Mouse (Mus musculus): ENCODE results near the gene Mdn1.

Mdn1 gene

DNA sequence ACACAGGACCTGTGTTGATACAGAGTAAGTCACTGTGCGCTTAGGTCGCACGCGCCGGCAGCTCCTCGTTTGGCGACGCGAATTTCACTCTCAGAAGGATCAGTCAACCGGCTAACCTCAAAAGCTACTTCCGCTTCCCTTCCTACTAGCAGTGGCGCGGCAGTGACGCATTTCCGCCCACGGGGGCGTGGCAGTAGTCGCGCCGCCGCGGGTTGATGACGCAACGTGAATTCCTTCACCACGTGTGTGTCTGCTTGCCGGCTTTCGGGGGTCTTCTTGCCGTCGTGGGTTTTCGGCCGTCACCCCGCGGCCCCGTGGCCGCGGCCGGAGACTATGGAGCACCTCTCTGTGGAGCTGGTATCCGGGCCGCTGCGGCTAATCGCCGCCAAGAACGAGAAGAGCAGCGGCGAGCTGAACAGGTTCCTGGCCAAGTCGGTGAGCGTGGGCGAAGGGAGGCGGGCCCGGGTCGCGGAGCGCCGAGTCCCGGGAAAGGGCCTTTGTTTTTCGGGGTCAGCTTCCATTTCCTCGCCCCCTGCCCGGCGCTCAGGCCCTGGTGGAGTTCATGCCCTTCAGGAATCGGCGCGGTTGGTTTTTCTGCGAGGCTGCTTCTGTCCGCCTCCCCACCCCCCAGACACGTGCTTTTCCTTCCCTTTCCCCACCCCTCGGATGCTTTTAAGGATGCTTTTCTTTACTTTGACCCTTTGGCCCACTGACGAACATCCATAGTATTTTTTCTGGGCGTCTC is at the start of gene Mdn1:
Gene Mdn1 (plus strand): TSS at position 202 of the 745 bp plus-strand sequence.
- DNase-seq (ENCODE audit: extremely low spot score, low read depth, low spot score): peak; percentile 83

DNA sequence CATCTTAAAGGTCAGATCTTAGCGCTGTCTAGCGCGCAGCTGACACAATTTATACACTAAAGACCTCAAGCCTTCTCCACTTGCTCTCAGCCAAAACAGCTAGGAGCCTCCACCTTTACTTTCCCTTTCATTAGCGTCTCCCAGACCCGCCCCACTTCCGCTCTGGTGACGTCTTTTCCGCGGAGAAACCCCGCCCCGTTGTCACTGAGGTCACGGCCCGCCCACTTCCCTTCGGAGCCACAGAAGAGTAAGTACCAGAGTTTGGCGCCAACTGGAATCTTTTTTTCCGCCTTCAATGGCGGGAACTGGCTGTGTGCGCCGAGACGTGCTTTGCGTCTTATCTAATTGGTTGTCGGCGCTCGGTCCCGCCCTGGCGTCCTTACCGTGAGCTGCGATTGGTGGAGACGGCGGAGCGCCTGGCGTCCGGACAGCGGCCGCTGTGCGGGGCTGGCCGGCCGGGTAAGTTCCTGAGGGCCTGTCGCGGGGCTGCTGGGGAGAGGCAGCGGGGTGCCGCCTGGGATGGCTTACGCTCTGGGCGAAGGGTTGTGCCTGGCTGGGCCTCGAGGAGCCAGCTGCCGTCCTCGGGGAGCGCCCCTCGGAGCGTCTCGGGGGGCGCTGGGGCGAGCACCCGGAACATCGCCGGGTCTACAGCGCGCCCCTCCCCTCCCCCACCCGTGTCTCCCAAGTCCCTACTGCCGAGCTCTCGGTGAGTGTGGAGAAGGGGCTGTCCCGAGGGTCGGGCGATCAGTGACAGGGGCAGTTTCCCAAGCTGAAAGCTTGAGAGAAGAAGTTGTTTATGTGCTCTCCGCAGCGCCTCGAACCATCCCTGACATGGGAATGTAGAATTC is 41.7 kb upstream of the Mdn1 start, which contains the start of gene Casp8ap2:
Gene Casp8ap2 (plus strand): TSS at position 418 of the 848 bp plus-strand sequence.
- DNase-seq (ENCODE audit: extremely low spot score, low read depth, low spot score): peak; percentile 94

DNA sequence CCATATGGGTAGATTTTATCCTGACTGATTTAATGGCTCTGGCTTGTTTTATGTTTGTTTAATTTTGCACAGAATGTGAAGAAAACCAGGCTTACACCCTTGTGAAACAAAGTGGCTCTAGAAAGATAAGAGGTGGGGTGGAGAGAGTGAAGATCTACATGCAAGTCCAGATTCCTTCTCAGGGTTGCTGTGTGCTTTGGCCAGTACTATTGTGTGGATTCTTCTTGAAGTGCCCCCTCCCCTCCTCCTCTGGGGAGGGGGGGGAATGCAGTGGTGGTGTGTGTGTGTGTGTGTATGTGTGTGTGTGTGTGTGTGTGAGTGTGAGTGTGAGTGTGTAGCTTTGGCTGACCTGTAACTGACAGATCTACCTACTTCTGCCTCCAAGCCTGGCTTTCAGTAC is 35.3 kb upstream of the Mdn1 start:
- no peak for DNase-seq (ENCODE audit: extremely low spot score, low read depth, low spot score)

DNA sequence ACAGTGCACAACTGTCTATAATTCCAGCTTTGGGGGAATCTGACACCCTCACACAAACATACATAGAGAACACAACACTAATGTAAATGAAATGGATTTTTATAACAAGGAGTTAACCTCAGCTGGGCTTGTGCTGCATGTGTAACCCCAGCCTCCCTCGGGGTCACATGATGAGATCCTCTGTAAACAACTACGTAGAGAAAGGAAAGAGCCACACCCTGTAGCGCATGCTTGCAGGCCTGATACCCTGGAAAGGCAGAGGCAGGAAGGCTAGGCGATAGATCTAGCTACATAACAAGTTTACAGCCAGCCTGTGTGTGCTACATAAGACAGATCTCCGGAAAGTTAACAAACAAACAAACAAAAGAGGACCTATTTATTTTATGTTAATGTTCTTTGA is 5.2 kb upstream of the Mdn1 start:
- DNase-seq (ENCODE audit: extremely low spot score, low read depth, low spot score): no peak

DNA sequence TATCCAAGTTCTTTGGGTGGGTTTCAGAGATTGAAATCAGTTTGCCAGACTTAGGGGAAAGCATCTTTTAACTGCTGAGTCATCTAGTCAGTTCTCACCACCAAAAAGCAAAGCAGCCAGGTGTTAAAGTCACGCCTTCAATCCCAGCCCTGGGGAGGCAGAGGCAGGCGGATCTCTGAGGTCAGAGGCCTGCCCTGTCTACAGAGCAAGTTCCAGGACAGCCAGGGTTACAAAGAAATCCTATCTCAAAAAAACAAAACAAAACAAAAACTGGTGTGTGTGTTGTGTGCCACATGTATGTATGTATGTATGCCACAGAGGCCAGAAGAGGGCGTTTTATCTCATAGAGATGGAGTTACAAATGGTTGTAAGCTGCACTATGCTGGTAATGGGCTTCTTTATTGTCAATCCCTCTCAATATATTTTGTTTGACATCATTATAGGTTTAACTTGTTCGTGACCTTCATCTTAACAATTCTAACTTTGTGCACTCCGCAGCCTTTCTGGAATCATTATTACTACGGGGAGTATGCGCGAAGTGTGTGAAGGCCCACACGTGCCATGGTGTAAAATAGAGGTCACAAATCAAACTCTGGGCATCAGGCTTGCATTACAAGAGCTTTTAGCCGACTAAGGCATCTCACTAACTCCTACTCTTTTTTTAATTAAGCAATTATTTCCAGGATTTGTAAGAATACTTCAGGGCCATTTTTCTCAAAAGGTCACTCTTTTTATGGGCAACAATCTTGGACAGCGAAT is 594 bp upstream of the Mdn1 start:
- no peak for DNase-seq (ENCODE audit: extremely low spot score, low read depth, low spot score)

DNA sequence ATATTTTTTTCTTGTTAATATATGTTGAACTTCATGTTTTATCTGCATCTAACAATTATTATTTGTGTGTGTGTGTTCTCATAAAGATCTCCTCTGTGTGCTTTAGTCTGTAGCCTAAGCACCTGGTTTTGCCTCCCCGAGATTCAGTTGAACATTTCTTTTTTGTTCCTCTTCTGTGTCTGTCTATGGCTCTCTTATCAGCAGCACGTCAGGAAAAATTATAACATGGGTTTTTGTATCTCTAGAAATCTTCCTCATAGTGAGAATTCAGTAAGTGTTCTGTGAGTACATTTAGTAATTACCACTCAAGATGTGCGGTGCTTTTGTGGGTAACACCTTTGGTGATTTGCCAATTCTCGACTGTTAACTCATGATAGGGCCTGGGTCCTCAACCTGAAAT is 8.9 kb downstream of the Mdn1 start:
- no peak for DNase-seq (ENCODE audit: extremely low spot score, low read depth, low spot score)

DNA sequence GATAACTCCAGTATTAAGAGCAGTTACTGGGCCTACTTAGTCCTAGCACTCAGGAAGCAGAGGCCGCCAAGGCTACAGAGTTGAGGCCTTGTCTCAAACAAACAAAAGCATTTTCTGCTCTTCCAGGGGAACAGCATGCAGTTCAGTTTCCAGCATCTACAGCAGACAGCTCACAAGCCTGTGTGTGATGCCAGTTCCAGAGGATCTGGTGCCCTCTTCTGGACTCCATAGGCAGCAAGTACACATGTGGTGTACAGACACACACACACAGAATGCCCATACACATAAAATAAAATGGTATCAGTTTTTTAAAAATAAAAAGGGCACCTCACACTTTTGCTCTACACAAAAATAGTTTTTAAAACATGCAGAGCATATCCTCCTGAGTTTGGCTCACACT is 11.4 kb downstream of the Mdn1 start:
- DNase-seq (ENCODE audit: extremely low spot score, low read depth, low spot score): no peak

DNA sequence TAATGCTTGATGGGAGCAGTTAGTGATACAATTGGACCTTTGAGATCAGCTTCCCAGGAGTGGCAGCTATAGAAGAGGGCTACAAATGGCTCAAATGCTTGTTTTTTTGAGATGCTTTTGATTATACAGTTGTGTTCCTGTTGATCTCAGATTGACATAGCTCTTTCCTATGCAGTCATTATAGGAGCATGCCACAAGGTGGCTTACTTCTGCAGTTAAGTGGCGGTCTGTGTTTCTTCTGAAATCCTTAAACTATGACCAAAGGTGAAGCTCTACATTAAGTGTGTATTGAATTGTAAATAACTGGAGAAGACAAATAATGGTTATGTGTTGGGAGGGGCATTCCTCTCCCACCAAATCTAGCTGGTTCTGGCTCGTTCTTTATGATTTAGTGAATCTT is 12.9 kb downstream of the Mdn1 start:
- no peak for DNase-seq (ENCODE audit: extremely low spot score, low read depth, low spot score)

DNA sequence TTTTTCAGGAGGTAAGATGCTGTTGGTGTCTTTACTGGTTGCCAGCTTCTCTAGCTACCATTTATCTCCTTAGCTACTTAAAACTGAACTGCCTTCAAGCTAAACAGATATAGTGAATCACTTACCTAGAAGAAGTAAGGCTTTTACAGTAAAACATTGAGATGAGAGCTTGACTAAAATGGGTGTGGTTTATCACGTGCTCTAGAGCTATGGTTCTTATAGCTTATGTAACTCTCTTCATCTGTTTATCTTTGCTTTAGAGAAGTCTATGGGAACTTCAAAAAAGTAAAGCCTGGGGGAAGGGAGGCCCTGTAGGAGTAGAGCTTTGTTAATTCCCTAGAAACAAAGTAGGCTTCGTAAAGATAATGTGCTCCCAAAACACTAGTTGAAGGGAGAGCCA is 17.1 kb downstream of the Mdn1 start:
- DNase-seq (ENCODE audit: extremely low spot score, low read depth, low spot score): no peak

DNA sequence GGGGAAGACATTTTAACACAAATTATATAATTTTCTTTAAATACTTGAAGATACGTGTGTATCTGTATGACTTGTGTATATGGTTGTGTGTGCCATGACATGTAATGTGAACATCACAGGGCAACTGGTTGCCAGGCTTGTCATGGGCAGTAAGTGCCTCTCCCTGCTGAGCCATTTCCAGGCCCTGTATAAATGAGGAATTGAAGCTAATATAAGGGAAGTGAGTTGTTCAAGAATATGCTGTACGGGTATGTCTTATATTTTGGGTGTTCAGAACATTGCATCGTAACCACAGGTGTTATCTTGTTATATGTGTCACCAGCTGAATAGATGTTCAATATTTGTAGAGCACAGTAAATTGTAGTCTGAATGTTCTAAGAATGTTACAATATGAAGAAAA is 20.6 kb downstream of the Mdn1 start:
- no peak for DNase-seq (ENCODE audit: extremely low spot score, low read depth, low spot score)

DNA sequence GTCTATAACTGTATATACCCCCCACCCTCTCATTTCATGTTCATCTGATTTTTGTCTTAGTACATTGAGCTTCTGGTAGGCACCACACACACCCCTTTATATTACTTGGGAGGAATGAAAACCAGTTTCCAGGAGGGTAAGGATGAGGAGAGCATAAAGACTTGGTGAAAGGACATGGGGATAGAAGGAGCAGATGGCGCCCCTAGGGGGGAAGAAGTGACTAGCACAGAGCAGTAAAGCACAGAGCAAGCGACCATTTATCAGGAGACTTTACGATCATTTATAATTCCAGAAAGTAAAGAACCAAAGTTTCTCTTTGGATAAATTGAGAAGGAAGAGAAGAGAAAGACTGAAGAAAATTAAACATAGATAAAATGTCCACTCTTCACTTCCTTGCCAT is 23.9 kb downstream of the Mdn1 start:
- no peak for DNase-seq (ENCODE audit: extremely low spot score, low read depth, low spot score)

DNA sequence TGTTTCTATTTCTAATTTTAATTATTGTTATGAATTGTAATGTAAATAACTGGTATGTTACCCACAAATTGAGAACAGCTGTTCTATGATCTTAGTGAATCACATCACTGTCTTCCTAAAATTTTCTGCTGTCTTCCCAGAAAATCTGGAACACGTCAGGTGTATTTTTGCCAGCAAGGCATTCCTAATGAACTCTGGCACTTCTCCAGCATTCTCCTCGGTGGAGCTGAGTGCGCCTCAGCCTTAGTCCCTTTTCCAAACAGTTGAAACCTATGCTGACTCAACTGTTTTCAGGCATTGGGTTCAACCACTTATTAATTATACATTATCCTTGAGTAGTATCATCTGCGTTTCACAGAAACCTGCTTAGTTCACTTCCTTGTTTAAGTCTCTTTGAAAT is 25.6 kb downstream of the Mdn1 start:
- DNase-seq (ENCODE audit: extremely low spot score, low read depth, low spot score): no peak

DNA sequence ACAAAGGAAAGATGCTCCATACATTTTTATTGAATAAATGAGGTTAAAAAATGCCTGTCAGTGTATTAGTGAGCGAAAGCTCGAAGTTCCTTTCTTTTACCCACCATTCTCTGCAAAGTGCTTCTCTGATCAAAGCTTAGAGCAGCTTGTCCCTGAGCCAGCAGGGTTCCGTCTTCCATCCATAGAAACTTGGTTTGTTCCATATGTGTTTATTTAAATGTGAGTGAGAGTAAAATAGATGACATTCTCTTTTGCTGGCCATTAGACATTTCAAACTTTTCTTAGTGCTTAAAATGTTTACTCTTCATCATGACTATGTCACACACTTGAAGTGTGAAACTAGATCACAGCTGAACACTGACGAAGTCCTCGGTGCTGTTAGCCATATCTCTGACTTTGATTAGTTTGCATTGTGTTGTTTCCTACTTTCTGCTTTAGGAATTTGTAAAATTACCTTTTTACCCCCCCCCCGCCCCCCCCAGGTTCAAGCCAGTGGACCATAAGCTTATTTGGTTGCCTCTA is 26.2 kb downstream of the Mdn1 start:
- DNase-seq (ENCODE audit: extremely low spot score, low read depth, low spot score): no peak

DNA sequence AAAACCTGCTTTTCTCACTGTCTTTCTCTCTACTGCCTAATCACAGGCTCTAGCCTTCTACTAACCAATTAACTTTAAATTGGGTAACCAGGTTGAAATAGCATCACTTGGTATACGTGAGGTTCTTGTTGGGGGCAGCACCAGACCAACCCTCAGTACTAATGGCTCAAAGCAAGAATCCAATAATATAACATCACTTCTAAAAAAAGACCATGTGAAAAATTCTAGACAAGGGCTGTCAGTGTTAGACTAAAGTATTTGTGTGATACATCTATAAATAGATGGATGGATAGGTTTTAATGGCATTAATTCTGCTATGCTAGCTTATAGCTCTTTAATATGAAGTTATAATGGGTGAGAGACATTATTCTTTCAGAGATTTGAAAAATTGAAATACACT is 60.8 kb downstream of the Mdn1 start:
- DNase-seq (ENCODE audit: extremely low spot score, low read depth, low spot score): no peak

DNA sequence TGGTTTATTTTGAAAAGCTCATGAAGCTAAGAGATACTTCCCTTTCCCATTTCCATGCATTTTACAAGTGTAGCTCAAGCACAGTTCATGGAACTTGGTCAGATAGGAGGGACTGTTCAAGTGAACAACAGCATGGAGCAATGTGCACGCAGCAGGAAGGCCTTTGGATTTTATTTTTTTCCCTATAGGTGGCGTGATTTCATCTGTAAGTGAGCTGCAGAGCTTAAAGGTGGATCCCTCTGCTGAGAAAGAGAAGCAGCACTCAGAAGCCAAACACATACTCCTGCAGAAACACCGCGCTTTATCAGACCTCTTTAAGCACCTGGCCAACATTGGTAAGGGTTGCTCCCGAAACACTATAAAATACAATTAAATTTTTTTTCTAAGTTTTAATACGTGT is 88.5 kb downstream of the Mdn1 start:
- DNase-seq (ENCODE audit: extremely low spot score, low read depth, low spot score): no peak

DNA sequence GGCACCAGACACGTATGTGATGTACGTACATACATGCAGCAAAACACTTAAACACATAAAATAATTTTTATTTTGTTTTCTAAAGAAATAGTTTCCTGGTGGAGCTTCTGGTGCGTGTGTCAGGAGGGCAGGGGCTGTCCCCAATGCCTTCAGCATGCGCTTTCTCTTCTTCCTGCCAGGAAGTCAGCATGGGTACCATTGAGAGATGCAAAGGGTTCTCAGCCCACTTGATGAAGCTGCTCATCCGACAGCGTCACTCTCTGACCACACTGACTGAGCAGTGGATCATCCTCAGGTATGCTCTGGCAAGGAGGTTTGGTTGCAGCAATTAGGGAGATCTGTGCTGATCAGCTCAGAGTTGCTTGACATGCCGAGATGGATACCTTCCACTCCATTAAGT is 91.5 kb downstream of the Mdn1 start:
- DNase-seq (ENCODE audit: extremely low spot score, low read depth, low spot score): no peak

DNA sequence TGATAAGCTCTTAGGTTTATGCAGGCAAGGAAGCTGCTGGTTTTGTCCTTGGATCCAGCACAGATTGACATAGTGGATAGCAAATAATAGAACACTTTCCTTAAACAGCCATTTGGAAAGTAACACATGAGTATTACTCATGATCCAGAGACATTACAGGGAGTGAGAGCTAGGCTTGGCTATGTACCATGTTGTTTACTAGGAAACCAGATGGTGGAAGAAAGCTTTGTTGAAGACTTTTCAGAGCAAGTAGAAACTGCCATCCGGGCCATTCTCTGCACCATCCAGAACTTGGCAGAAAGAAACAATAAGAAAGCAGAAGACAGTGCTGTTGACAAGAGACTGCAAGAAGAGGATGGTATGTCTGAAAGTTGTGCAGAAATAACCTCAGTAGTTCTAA is 93.8 kb downstream of the Mdn1 start:
- DNase-seq (ENCODE audit: extremely low spot score, low read depth, low spot score): no peak

DNA sequence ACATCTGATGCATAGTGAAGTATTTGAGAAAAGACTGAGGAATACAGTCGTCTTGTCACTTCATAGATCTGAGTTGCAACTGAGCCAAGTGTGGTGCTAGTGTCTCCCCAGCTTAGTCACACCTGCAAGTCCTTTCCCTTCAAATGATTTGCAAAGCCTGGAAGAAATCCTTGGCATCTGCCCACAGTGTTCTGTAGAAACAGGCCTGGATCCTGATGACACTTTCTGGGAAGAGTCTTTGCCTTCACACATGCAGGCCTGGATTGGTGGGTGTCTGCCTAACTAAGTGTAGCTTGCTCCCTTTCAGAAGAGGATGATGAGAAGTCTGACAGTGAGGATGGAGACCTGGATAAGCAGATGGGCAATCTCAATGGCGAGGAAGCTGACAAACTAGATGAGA is 100.5 kb downstream of the Mdn1 start:
- no peak for DNase-seq (ENCODE audit: extremely low spot score, low read depth, low spot score)

DNA sequence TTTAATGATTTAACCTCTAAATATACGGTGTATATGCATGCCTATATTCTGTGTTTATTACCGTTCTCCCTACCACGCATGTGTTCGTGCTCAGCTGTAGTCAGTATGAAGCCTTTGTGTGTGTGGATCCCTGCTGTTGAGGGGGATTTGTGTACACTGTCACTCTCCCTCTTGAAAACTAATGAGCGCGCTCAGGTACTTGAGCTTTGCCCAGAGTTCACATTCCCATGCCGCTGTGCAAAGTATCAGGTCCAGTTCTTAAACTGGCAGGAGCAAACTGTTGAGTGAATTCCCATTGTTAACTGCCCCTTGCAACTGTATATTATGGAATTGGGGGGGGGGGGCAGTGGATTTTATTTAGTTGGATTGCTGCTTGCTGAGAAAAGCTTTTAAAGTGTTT is 110.6 kb downstream of the Mdn1 start:
- DNase-seq (ENCODE audit: extremely low spot score, low read depth, low spot score): no peak

DNA sequence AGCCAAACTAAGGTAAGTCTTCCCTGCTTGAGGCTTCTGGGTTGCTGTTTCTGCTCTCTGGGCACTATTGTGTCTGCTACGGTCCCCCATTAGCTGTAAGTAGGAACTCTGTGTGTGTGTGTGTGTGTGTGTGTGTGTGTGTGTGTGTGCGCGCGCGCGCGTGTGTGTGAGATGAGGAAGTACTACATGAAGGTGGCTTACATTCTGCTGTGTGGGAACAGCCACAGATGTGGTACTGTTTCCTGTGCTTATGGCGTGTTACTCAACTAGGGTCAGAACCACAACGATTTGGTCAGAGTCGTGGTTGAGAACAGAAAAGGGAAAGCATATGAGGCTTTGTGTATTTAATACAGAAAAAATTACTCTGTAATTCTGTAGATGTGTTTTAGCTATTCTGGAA is 111.1 kb downstream of the Mdn1 start:
- DNase-seq (ENCODE audit: extremely low spot score, low read depth, low spot score): no peak

DNA sequence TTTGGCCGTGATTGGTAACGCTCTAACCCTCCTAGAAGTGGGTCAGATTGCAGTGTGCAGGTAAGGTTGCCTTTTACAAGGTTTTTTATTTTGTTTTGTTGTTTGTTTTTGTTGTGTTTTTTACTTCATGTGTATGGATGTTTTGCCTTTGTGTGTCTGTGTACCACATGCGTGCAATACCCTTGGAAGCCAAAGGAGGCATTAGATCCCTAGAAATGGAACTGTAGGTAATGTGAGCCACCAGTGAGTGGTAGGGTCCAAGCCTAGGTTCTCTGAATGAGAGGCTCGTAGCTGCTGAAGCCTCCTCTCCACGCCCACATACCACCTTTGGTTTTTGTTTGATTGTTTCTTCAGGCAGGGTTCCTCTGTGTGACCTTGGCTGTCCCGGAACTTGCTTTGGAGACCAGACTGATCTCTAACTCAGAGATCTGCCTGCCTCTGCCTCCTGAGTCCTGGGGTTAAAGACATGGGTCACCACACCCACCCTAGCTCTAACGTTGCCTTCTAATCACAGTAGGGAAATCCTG is 113.4 kb downstream of the Mdn1 start:
- DNase-seq (ENCODE audit: extremely low spot score, low read depth, low spot score): no peak

Data from hindlimb bud, embryonic 11.5 days (tissue).